Mouse (Mus musculus) kidney, adult 11 months (tissue): Measurements from ENCODE around the gene Sdhaf2.

ENCODE experiments used
- DNase-seq: peaks from one replicate; pipeline ENCODE4 v3.0.0; 2022

The Sdhaf2 gene

DNA sequence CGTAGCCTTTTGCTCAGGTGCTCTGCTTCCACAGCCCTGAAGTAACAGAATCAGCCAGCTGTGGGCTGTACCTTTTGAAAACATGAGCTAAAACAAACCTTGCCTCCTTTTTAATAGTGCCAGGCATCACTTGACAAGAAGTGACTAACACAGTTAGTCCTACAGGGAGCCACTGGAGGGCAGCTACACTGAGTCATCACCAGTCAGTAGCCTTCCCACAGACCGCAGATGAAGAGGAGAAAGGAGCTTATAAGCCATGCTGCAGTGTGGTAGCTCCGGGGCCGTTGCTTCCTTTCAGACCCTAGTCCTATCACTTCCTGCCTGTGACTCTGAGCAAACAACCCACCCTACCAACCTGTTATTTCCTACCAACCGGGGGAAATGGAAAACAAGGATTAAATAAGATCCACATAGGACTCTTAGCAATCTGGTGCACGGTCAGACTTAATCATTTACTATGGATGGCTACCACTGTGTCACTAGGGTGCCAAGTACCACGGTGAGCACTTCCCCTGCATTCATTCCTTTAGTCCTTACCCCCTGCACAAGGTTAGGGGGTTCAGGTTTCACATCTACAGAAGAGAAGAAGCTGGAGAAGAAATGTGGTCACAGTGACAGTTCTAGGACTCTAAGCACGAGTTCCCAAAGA, 28.3 kb downstream of the Sdhaf2 start:
- DNase-seq: no peak

DNA sequence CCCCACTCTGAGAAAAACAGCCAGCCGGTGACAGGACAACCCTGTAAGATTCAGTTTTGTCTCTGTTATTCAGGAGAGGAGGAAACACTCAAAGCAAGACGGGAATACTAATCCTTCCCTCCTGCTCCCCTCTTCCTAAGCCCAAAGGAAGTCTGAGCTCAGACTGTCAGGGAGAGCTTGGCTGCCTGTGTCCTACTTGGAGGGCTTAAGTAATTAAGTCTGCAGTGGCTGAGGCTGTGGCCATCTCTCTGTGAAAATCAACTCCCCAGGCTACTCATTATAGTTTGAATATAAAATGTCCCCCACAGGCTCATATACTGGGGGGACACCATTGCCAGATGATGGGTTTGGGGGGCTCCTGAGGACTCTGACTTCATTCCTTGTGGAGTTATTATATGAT, 29.0 kb downstream of the Sdhaf2 start:
- no peak for DNase-seq

DNA sequence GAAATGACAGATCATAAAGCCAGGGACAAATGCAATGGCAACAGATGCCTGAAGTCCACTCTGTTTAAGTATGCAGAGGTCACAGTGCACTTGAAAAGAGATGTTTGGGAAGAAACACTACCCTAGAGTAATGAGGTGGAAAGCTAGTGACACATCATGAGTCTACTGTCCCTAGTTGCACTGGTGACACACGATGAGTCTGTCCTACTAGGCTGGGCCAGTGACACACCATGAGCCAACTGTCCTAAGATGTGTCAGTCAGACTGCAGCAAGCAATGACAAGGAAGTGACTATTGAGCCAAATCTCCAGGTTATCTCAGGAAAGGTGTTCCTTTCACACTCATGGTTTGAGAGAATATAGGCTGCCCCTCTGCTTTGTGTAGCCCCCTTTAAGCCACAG, 30.3 kb downstream of the Sdhaf2 start:
- DNase-seq: no peak

DNA sequence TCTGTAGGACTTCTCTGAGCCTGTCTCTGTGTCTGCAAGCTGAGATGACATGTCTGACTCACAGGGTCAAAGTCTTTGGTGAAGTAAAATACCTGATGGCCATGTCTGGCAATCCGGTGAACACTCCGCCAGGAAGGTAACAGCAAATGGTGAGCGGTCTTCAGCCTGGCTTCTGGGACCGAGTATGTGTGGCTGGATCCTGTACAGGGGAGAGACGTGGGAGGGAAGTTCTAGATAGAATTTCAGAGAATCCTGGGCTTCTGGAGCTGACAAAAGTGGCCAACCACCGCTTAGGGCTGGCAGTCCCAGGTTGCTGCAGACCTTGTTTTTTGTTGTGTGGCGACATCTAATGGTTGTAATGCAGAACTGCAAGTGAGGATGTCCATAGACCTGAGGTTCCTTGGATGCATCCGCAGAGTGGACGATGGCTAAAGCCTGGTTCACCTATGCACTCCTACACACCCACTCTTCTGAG, 39.6 kb downstream of the Sdhaf2 start:
- DNase-seq: peak; percentile 44

DNA sequence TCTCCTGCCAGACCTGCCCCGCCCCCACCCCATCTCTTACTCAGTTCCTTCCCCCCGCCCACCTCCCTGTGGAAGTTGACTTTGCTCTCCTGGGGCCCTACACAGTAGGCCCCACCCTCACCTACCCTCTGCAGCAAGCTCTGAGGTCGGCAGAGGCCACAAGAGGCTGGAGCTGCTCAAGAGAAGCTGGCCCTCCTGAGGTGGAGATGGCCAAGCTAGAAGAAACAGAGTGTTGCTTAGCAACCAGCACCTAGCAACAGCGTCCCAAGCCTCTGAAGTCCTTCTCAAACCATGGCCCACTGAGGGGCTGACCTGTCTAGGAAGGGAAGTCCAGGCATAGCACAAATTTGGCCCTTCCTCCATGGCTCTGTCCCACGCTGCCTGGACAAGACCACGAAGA, 43.2 kb downstream of the Sdhaf2 start, which contains the start of gene Ppp1r32:
Ppp1r32 (minus strand) TSS at position 226 of the 400 bp plus-strand sequence.
- DNase-seq: no peak

DNA sequence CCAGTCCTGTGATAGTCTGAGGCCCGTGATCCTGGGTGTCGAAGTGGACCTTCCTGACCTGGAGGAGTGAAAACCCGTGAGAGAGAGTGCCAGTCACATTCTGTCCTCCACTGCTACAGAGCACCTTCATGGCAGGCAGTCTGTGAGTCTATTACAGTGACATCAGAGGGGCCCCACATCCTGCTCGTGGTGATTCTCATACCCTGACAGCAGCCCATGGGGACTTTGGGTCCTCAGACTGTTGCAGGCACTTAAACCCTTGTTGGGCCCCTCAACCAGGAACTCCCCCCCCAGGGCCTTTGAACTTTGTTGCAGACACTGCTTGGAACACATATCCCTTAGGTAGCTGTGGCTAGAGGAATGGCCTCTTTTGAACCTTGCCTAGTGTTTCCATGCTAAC, 46.4 kb downstream of the Sdhaf2 start:
- DNase-seq: no peak

DNA sequence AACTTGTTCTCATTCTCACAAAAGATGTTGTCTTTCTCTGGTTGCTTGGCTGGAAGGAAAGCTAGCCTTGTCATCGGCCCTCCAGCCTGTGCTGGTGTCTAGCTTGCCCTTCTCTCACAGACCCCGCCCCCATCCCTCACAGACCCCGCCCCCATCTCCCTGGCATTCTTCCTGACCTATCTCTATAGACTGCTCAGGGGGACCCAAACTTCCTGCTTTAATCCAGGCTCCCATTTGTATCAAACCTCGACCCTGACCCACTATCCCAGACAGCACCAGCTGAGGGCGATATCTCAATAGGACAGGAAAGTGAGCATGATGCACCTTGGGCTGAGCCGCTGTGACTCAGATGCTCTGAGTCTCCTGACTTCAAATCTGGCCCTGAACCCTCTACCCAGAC, 52.2 kb downstream of the Sdhaf2 start:
- DNase-seq: no peak

DNA sequence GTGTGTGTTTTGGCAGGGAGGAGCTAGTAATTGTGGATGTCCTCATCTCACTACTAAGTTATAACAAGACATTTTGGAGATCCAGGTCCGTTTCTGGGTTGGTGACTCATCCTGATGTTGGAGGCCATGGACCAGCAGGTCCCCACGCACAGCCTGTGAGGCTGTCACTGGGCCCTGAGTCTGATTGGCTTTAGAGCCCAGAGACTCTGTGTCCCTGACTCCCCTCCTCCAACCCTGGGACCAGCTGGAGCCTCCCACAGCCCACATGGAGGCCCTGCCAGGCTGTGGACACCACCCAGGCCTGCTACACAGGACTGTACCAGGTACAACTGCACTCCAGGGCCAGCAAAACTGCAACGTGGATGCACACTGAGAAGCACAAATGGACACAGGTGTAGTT, 53.0 kb downstream of the Sdhaf2 start:
- no peak for DNase-seq

DNA sequence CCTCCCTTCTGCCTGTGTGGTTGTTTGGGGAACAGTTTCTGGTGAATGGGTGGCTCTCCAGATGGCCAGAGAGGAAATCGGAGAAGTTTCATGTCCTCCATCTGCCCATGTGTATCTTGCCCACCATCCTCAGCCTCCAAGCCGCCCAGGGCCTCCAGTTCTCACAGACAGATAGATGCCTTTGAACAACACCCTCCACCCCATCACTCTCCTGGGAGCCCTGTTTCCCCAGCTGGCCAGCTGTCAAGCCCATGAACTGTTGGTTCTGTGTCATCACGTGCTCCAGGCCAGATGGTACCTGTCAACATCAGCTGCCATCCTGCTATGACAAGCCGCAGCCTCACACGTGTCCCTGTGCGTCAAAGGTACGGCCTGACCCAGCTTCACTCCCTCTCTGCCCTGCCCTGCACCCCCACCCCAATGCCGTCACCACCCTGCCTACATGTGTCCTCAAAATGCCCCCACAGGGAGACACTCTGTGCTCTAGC, 56.7 kb downstream of the Sdhaf2 start:
- no peak for DNase-seq

DNA sequence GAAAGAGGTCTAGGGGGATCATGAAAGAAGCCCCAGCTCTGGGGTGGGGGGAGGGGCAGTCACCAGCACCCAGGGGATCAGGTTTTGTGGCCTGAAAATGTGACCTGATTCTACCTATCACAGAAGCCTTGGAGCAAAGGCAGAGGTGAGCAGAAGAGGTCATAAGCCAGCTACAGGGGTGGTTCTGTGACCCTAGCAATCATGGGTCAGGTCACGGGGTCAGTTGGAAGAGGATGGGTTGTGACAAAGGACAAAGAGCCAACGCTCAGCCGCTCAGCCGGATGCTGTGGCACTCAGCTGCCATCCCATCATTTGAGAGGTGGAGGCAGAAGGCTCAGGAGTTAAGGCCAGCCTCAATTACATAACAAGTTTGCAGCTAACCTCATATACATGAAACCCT, 61.5 kb downstream of the Sdhaf2 start:
- no peak for DNase-seq

DNA sequence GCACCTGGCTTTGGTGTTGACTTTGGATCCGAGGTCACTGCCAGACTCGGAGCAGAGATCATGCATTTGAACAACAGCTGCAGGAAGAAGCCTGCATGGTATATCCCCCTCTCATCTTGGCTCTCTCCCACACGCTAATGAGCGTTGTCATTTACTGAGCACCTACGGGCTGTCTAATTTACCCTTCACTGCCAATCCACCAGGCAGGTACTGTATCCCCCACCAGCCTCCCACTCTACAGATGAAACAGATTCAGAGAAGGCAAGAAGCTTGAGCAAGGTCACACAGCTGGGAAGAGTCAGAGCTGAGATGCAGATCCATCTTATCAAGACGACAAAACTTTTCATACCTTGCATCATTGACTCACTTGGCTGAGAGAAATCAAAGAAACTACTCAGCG, 64.4 kb downstream of the Sdhaf2 start:
- no peak for DNase-seq

DNA sequence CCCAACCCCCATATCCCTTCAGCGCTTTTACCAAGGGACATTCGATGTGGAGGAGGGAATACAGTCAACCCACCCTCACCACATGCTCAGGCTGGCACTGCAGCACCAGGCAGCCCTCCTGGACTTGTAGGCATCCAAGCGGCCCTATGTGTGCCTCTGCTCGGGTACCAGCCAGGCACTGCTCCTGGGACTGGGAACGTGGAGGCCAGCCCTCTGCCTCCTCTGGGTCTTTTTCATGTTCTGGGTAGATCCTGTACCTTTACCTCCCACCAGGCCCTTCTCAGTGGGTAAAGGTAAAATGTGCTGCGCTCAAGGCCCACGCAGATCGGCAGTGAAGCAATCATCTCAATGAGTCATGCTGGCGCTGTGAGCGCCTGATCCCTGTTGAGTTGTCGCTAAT, 66.0 kb downstream of the Sdhaf2 start:
- no peak for DNase-seq

DNA sequence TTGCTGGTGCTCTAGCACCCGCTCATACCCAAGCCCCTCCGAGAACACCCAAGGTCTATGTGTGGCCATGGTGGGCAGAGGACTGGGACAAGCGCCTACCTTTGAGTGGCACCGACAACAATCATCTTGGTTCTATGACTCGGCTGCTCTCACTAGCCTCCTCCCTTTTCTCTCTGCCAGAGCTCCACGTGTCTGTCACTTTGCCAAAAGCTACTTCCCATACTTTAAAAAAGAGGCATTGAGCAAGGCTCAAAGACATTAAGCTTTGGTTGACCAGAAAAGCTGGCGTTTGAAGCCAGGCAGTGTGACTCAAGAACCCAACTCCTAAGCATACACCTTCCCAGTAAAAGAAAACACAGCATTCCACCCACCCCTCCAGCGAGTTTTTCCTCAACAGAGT, 67.8 kb downstream of the Sdhaf2 start:
- DNase-seq: peak; percentile 28

DNA sequence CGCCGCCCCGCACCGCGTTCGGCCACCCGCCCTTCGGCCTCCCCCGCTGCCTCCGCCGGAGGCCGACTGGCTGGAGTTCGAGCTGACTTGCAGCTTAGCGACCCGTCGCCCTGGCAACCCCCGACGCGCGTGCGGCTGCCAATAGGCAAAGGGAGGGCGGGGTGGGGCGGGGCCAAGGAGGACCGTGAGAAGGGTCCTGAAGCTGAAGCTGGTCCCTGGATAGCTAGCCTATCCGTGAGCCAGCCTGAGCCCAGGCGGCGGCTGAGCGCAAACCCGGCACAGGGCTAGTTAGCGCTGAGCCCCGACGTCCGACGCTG, 68.5 kb downstream of the Sdhaf2 start:
- peak; percentile 15 for DNase-seq

DNA sequence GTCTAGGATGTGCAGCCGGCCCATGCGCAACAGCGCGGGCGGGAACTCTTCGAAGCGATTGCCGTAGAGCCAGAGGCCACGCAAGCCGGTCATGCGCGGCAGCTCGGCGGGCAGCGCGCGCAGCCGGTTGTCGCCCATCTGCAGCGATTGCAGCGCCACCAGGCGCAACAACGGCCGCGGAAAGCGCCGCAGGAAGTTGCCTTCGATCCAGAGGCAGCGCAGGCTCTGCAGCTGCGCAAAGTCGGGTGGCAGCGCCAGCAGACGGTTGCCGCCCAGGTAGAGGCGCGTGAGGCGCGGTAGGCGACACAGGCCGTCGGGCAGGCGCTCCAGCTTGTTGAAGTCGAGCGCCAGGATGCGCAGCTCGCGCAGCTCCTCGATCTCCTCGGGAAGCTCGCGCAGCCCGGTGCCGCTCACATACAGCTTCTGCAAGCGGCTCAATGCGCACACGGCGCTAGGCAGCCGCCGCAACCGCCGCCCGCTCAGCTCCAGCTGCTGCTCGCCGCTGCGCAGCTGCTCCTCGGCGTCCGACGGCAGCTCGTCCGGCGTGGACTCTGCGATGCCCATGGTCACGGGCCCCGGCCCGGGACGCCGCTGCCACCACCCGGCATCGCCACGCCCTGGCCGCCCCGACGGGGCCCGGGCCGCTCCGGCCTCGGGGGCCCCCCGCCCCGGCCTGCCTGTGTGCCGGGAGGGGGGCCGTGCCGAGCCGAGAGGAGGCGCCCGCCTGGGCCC, 69.0 kb downstream of the Sdhaf2 start, which contains the start of gene Lrrc10b:
Lrrc10b (minus strand) TSS at position 722 of the 732 bp plus-strand sequence.
- DNase-seq: peak; percentile 23

DNA sequence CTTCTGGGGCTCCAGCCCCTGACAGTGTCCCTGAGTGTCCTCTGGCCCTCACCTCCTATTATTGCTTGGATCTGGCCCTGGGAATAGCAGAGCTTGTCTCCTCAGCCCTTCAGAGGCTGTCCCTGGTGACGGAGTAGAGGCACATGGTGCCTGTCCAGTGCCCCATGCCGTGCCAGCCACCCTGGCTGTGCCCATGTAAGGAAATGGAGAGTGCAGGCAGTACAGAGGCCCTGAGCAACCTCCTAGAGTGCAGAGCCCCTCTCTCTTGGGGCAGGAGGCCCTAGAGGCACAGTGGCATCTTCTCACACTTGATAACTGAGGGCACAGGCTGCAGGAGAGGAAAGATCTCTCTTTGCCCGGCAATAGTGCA, 70.5 kb downstream of the Sdhaf2 start:
- DNase-seq: no peak

DNA sequence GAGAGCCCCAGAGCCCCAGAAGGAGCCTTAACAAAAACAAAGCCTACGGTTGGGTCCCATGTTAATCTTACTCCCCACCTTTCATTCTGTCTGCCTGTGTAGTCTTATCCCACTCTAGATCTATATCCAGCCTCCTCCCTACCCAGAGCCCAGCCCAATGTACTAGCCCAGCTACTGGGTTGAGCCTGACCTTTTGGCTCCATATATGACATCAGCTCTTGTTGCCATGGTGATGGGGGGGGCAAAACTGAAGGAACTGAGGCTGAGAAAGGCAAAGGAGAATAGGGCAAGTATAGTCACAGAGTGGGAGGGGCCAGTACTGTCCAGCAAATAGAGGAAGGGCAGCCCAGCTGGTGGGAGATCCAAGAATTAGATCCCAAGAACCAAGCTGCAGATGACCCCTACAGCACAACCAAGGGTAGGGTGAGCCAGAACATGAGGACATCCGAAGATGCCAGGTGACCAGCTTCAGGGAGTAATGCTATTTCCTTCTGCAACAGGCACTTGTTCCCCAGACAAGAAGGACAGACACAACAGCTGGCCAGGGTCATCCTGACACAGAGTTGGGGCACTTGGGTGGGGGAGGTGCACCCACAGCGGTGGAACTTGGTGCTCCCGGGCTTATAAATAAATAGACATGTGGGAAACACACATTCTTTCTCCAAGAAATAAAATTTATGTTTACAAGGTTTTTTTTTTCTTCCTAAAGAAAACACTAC, 71.1 kb downstream of the Sdhaf2 start:
- no peak for DNase-seq
